Mouse (Mus musculus): ENCODE data around the gene Kng1. TPM values are rescaled to one million over a fixed set of nuclear protein-coding genes. Genes with fewer than 3 reads are reported as not detected.

The Kng1 gene
- polyA plus RNA-seq, 1 experiment from 2014 or later = 2.3 TPM

GRCm38 (mm10) chr16:23130303-23130702, 72.6 kb downstream of the Kng1 start:
- H3K4me1 ChIP-seq (replicated peaks; ENCODE audit: insufficient read depth, low read length) = peaks cover 5% of the 10 kb centered on the region; the same call in 1 of the 2 replicates
- ATAC-seq (replicated peaks; ENCODE audit: low FRiP score, low read depth) = no peak
- WGBS = 80% methylated on average over 3 of the region's 3 CpGs
- no peaks in the 10 kb centered on the region for H3K9me3 ChIP-seq (replicated peaks; ENCODE audit: low read length)
- H3K27me3 ChIP-seq (ENCODE audit: insufficient read depth, low read length) = no peaks in the 10 kb centered on the region
- H3K4me3 ChIP-seq (replicated peaks; ENCODE audit: low read depth, low read length) = no peak overlapping the region
- H3K27ac ChIP-seq = no peak overlapping the region
- TF ChIP-seq CTCF (IDR thresholded peaks at IDR 0.05; ENCODE audit: low read depth) = no peak
- no peaks in the 10 kb centered on the region for H3K36me3 ChIP-seq (ENCODE audit: insufficient read depth, low read length)
- no peak overlapping the region for H3K9ac ChIP-seq (ENCODE audit: low read depth, low read length)
- H3K4me2 ChIP-seq (ENCODE audit: low read length) = no peak overlapping the region
- DNase-seq (ENCODE audit: low spot score) = no peak

Small RNA genes within 50 kb of the gene (microRNA-seq; reads per million reads assigned to microRNA genes)
- not detected for gene Gm49346

Other genes starting within 250 kb of the Kng1 start
- gene Crygs, start 246.3 kb upstream of the Kng1 start, polyA plus RNA-seq (2015; fragmentation: Nextera tagmentation; extraction: Ambion mirVana) = 0.26 and 0.32 TPM in 2 replicates
- gene Tbccd1, start 200.2 kb upstream of the Kng1 start, polyA plus RNA-seq (2015; fragmentation: Nextera tagmentation; extraction: Ambion mirVana) = 25.3 and 26.7 TPM in 2 replicates
- 108 and 119 TPM in 2 replicates for gene Dnajb11, start 200.0 kb upstream of the Kng1 start, polyA plus RNA-seq (2015; fragmentation: Nextera tagmentation; extraction: Ambion mirVana)
- 2.7 and 6.2 TPM in 2 replicates for gene Ahsg, start 166.6 kb upstream of the Kng1 start, polyA plus RNA-seq (2015; fragmentation: Nextera tagmentation; extraction: Ambion mirVana)
- 0.84 and 1.0 TPM in 2 replicates for gene Fetub, start 139.5 kb upstream of the Kng1 start, polyA plus RNA-seq (2015; fragmentation: Nextera tagmentation; extraction: Ambion mirVana)
- gene Hrg, start 106.8 kb upstream of the Kng1 start, polyA plus RNA-seq (2015; fragmentation: Nextera tagmentation; extraction: Ambion mirVana) = 0.07 and 0.15 TPM in 2 replicates
- 175 and 183 TPM in 2 replicates for gene Kng2, start 28.4 kb upstream of the Kng1 start, polyA plus RNA-seq (2015; fragmentation: Nextera tagmentation; extraction: Ambion mirVana)
- gene Eif4a2, start 49.6 kb downstream of the Kng1 start, polyA plus RNA-seq (2015; fragmentation: Nextera tagmentation; extraction: Ambion mirVana) = 189 and 193 TPM in 2 replicates
- 77.3 and 80.6 TPM in 2 replicates for gene Rfc4, start 69.9 kb downstream of the Kng1 start, polyA plus RNA-seq (2015; fragmentation: Nextera tagmentation; extraction: Ambion mirVana)
- gene Adipoq, start 88.7 kb downstream of the Kng1 start, polyA plus RNA-seq (2015; fragmentation: Nextera tagmentation; extraction: Ambion mirVana) = 0.17 and 0.89 TPM in 2 replicates
- 24.5 and 28.6 TPM in 2 replicates for gene St6gal1, start 166.9 kb downstream of the Kng1 start, polyA plus RNA-seq (2015; fragmentation: Nextera tagmentation; extraction: Ambion mirVana)

All from kidney, postnatal 0 days (tissue).